Mouse (Mus musculus): Measurements from ENCODE around the gene Dnah2. TPM values are rescaled to one million over a fixed set of nuclear protein-coding genes. Genes with fewer than 3 reads are reported as not detected.
A peak's percentile ranks its signal among the peaks of the same experiment; 100 is the strongest.
"Not testable (repeated sequence)": the region's sequence is repeated elsewhere in the genome, so short reads cannot be mapped to it uniquely, and the experiment has no call there.

Gene Dnah2
- total RNA-seq, 2 experiments from 2014 or later, result 3.5 to 3.6 TPM

GRCm38 (mm10) chr11:69403691-69404594, 145.0 kb downstream of the Dnah2 start:
- DNase-seq (ENCODE audit: low spot score in 2 of 2), result no peak
- intact Hi-C loops (cut with DNase I), result no loop called here

- intact Hi-C loops (cut with DNase I), result loop anchor here (1.0 kb wide), 2 partner anchors 108 to 112 kb away; no protein-coding TSS in a partner anchor
- DNase-seq (ENCODE audit: low spot score in 2 of 2), result no peak
Observed at GRCm38 (mm10) chr11:69401987-69402386, 146.9 kb downstream of the Dnah2 start.

GRCm38 (mm10) chr11:69401210-69401637, 147.7 kb downstream of the Dnah2 start:
- intact Hi-C loops (cut with DNase I), result loop anchor here (1.0 kb wide), 2 partner anchors 109 to 113 kb away; no protein-coding TSS in a partner anchor

GRCm38 (mm10) chr11:69400083-69400850, 148.6 kb downstream of the Dnah2 start:
- intact Hi-C loops (cut with DNase I), result no loop called here
- no peak for DNase-seq (ENCODE audit: low spot score in 2 of 2)

More at GRCm38 (mm10) chr11:69401210-69401637, 147.7 kb downstream of the Dnah2 start:
- DNase-seq (ENCODE audit: low spot score in 2 of 2), result peak; percentile 91 to 96

GRCm38 (mm10) chr11:69399201-69400082, 149.5 kb downstream of the Dnah2 start:
- no peak for DNase-seq (ENCODE audit: low spot score in 2 of 2)
- intact Hi-C loops (cut with DNase I), result loop anchor here (5.0 kb wide), 1 partner anchor 33 kb away; no protein-coding TSS in a partner anchor

GRCm38 (mm10) chr11:69398486-69399200, 150.3 kb downstream of the Dnah2 start:
- no peak for DNase-seq (ENCODE audit: low spot score in 2 of 2)
- intact Hi-C loops (cut with DNase I), result loop anchor here (5.0 kb wide), 1 partner anchor 34 kb away; no protein-coding TSS in a partner anchor

- intact Hi-C loops (cut with DNase I), result loop anchor here (5.0 kb wide), 1 partner anchor 34 kb away; no protein-coding TSS in a partner anchor
- DNase-seq (ENCODE audit: low spot score in 2 of 2), result no peak
Observed at GRCm38 (mm10) chr11:69398059-69398458, 150.9 kb downstream of the Dnah2 start, which contains the start of gene Tmem88. TSS of gene Tmem88 (minus strand) at chr11:69398234.

GRCm38 (mm10) chr11:69397581-69398057, 151.3 kb downstream of the Dnah2 start:
- DNase-seq (ENCODE audit: low spot score in 2 of 2), result peak in 1 of 2 experiments; percentile 23
- intact Hi-C loops (cut with DNase I), result loop anchor here (5.0 kb wide), 1 partner anchor 35 kb away; no protein-coding TSS in a partner anchor

GRCm38 (mm10) chr11:69396772-69397171, 152.1 kb downstream of the Dnah2 start:
- intact Hi-C loops (cut with DNase I), result loop anchor here (5.0 kb wide), 1 partner anchor 36 kb away; no protein-coding TSS in a partner anchor

GRCm38 (mm10) chr11:69395634-69396373, 153.1 kb downstream of the Dnah2 start:
- intact Hi-C loops (cut with DNase I), result loop anchor here (5.0 kb wide), 1 partner anchor 36 kb away; no protein-coding TSS in a partner anchor
- DNase-seq (ENCODE audit: low spot score in 2 of 2), result peak; percentile 97 to 98

More at GRCm38 (mm10) chr11:69396772-69397171, 152.1 kb downstream of the Dnah2 start:
- peak in 1 of 2 experiments; percentile 19 for DNase-seq (ENCODE audit: low spot score in 2 of 2)

GRCm38 (mm10) chr11:69395235-69395633, 153.7 kb downstream of the Dnah2 start, which contains the start of the genes Naa38 and Cyb5d1:
TSS of gene Naa38 (plus strand) at chr11:69395487.
TSS of gene Cyb5d1 (minus strand) at chr11:69395631.
- peak; percentile 92 to 93 for DNase-seq (ENCODE audit: low spot score in 2 of 2)
- intact Hi-C loops (cut with DNase I), result loop anchor here (5.0 kb wide), 1 partner anchor 37 kb away; no protein-coding TSS in a partner anchor

GRCm38 (mm10) chr11:69394591-69395167, 154.2 kb downstream of the Dnah2 start:
- intact Hi-C loops (cut with DNase I), result loop anchor here (5.0 kb wide), 2 partner anchors 38 to 137 kb away; no protein-coding TSS in a partner anchor
- not testable (repeated sequence) for DNase-seq (ENCODE audit: low spot score in 2 of 2)

GRCm38 (mm10) chr11:69390400-69391034, 158.4 kb downstream of the Dnah2 start:
- peak; percentile 87 for DNase-seq (ENCODE audit: low spot score in 2 of 2)
- intact Hi-C loops (cut with DNase I), result loop anchor here (2.0 to 5.0 kb wide), 2 partner anchors 122 to 133 kb away; no protein-coding TSS in a partner anchor

GRCm38 (mm10) chr11:69389531-69390399, 159.1 kb downstream of the Dnah2 start:
- intact Hi-C loops (cut with DNase I), result loop anchor here (2.0 to 5.0 kb wide), 2 partner anchors 121 to 132 kb away; no protein-coding TSS in a partner anchor
- peak in 1 of 2 experiments; percentile 61 for DNase-seq (ENCODE audit: low spot score in 2 of 2)

GRCm38 (mm10) chr11:69388680-69389079, 160.2 kb downstream of the Dnah2 start:
- intact Hi-C loops (cut with DNase I), result no loop called here
- DNase-seq (ENCODE audit: low spot score in 2 of 2), result no peak
